Mouse (Mus musculus) liver, postnatal 0 days (tissue): ENCODE data around the gene Depdc1b. TPM values are rescaled to one million over a fixed set of nuclear protein-coding genes. Genes with fewer than 3 reads are reported as not detected.

Source experiments
- ATAC-seq: fragments of 200-750 bp; cut with Nextera tagmentation; 2 replicates; pipeline ENCODE4 v1.8.0; 2017; ENCODE audit warnings: mild to moderate bottlenecking, moderate library complexity
- DNase-seq: peaks from one replicate; pipeline ENCODE4 v3.0.0-alpha.2; 2016
- H3K27ac ChIP-seq: fragments of 300-500 bp; sonication (generic); 2 replicates; pipeline ENCODE4 v1.5.1; 2014; ENCODE audit warnings: antibody characterized with exemption, moderate library complexity, mild to moderate bottlenecking, low read depth
- H3K27me3 ChIP-seq: fragments of 300-500 bp; sonication (generic); 2 replicates; pipeline ENCODE4 v1.6.1; 2014; ENCODE audit warnings: low read length, control low read depth, mixed read lengths; ENCODE audit not compliant: insufficient read depth
- H3K36me3 ChIP-seq: fragments of 300-500 bp; sonication (generic); replicated peaks from 2 replicates; pipeline ENCODE4 v1.6.1; 2014; ENCODE audit warnings: mild to moderate bottlenecking, control low read depth, low read length, moderate library complexity, mixed read lengths; ENCODE audit not compliant: insufficient read depth
- H3K4me1 ChIP-seq: fragments of 300-500 bp; sonication (generic); 2 replicates; pipeline ENCODE4 v1.6.1; 2014; ENCODE audit warnings: antibody characterized with exemption, mild to moderate bottlenecking, control low read depth; ENCODE audit not compliant: insufficient read depth
- H3K4me2 ChIP-seq: fragments of 300-500 bp; sonication (generic); 2 replicates; pipeline ENCODE4 v1.6.1; 2014; ENCODE audit warnings: low read depth, mild to moderate bottlenecking, low read length, moderate library complexity, mixed read lengths
- H3K4me3 ChIP-seq: fragments of 300-500 bp; sonication (generic); 2 replicates; pipeline ENCODE4 v1.5.1; 2014; ENCODE audit warnings: low read depth, low read length
- H3K9ac ChIP-seq: fragments of 300-500 bp; sonication (generic); replicated peaks from 2 replicates; pipeline ENCODE4 v1.6.1; 2014; ENCODE audit warnings: mild to moderate bottlenecking, moderate library complexity
- H3K9me3 ChIP-seq: fragments of 300-500 bp; sonication (generic); 2 replicates; pipeline ENCODE4 v1.6.1; 2016; ENCODE audit warnings: mild to moderate bottlenecking, control low read depth, low read length, mixed read lengths
- CTCF ChIP-seq: sonication (generic); IDR thresholded peaks from 2 replicates; pipeline ENCODE4 v1.5.1; 2016; ENCODE audit warnings: antibody characterized with exemption, low read depth
- EP300 ChIP-seq: IDR thresholded peaks from 2 replicates; pipeline ENCODE4 v1.6.1; 2016; ENCODE audit warnings: antibody characterized with exemption, low read depth, mild to moderate bottlenecking
- WGBS: fragments of 180-500 bp; shearing (Covaris S2); extraction: QIAGEN DNeasy Blood & Tissue Kit; methylation state at CpG from one replicate; pipeline ENCODE4 v1.1.7; 2014; ENCODE audit not compliant: insufficient replicate concordance; 5-methylcytosine and 5-hydroxymethylcytosine counted together
- polyA plus RNA-seq: library from polyadenylated mRNA; unstranded; fragments of >200 nt; fragmentation: Nextera tagmentation; extraction: Ambion mirVana; gene quantifications from 2 replicates; pipeline ENCODE4 v1.2.1, GENCODE M21; 2015

Depdc1b gene
- polyA plus RNA-seq, 1 experiment from 2014 or later: 6.5 TPM

GRCm38 (mm10) chr13:108418741-108419507 lies 102.8 kb downstream of the Depdc1b start:
- no peak overlapping the region for H3K9ac ChIP-seq
- H3K27ac ChIP-seq: no peak overlapping the region
- TF ChIP-seq EP300 (no peak), CTCF (no peak)
- no peaks in the 10 kb centered on the region for H3K36me3 ChIP-seq
- no peak for DNase-seq
- no peaks in the 10 kb centered on the region for H3K27me3 ChIP-seq
- H3K4me2 ChIP-seq: no peak overlapping the region
- no peak for ATAC-seq
- H3K4me1 ChIP-seq: no peaks in the 10 kb centered on the region
- WGBS: 48% methylated on average over 1 of the region's 1 CpGs
- no peaks in the 10 kb centered on the region for H3K9me3 ChIP-seq
- H3K4me3 ChIP-seq: no peak overlapping the region

GRCm38 (mm10) chr13:108426322-108426721 lies 110.2 kb downstream of the Depdc1b start:
- Histone ChIP-seq H3K9ac (no peak overlapping the region), H3K27me3 (no peaks in the 10 kb centered on the region), H3K4me1 (no peaks in the 10 kb centered on the region), H3K27ac (no peak overlapping the region), H3K9me3 (no peaks in the 10 kb centered on the region), H3K4me2 (no peak overlapping the region), H3K4me3 (no peak overlapping the region), H3K36me3 (no peaks in the 10 kb centered on the region)
- TF ChIP-seq EP300: no peak
- no peak for TF ChIP-seq CTCF
- no peak for ATAC-seq
- DNase-seq: no peak
- WGBS: 75% methylated on average over 5 of the region's 5 CpGs

DNA sequence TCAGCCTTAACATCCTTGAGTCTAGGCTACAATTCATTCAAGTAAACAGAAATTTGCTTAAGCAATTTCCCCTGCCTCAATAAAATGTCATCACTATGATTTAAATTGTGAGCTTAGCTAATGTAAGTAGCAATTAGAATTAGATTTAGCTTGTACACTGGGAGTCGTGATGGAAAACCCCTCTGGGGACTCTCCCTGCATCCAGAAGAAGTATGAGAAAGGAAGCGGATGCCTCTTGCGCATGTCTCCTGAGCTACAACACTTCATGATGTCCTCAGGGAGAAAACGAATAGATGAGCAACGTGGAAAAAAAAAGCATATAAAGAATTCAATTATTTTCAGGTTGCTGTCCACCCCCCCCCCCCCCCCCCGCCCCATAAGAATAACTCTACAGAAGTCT lies 112.7 kb downstream of the Depdc1b start:
- no peak for TF ChIP-seq EP300
- TF ChIP-seq CTCF: no peak
- no peak overlapping the region for H3K4me2 ChIP-seq
- ATAC-seq: no peak
- H3K4me3 ChIP-seq: no peak overlapping the region
- 75% methylated on average over 6 of the region's 6 CpGs for WGBS
- H3K9me3 ChIP-seq: no peaks in the 10 kb centered on the region
- DNase-seq: no peak
- H3K9ac ChIP-seq: no peak overlapping the region
- no peaks in the 10 kb centered on the region for H3K27me3 ChIP-seq
- H3K36me3 ChIP-seq: no peaks in the 10 kb centered on the region
- H3K4me1 ChIP-seq: no peaks in the 10 kb centered on the region
- H3K27ac ChIP-seq: no peak overlapping the region

DNA sequence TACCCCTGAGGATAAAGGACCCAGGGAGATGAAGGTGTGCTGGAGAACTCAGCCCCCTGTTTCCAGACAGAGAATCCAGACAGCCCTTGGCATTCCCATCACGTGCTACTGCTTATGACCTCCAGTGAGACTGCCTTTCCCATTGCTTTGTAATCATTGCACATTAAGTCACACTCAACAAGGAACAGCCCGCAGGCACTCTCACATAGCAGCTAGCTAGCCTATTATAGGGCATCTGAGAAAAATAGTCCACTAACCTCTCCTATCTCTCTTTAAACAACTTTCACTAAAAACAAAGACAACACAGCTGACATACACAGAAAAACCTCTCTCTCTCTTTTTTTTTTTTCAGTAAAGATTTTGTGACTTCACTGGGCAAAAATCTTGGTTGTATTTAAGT lies 113.5 kb downstream of the Depdc1b start:
- no peak overlapping the region for H3K4me2 ChIP-seq
- no peak overlapping the region for H3K9ac ChIP-seq
- H3K27ac ChIP-seq: no peak overlapping the region
- no peaks in the 10 kb centered on the region for H3K27me3 ChIP-seq
- no peak for ATAC-seq
- H3K4me1 ChIP-seq: no peaks in the 10 kb centered on the region
- 78% methylated on average over 2 of the region's 2 CpGs for whole genome bisulfite sequencing
- no peak overlapping the region for H3K4me3 ChIP-seq
- H3K36me3 ChIP-seq: no peaks in the 10 kb centered on the region
- no peaks in the 10 kb centered on the region for H3K9me3 ChIP-seq
- no peak for DNase-seq
- TF ChIP-seq EP300: no peak
- no peak for TF ChIP-seq CTCF

GRCm38 (mm10) chr13:108431776-108432175 lies 115.6 kb downstream of the Depdc1b start:
- Histone ChIP-seq H3K4me2 (no peak overlapping the region), H3K9ac (no peak overlapping the region), H3K4me1 (no peaks in the 10 kb centered on the region), H3K9me3 (no peaks in the 10 kb centered on the region), H3K4me3 (no peak overlapping the region), H3K27me3 (no peaks in the 10 kb centered on the region), H3K36me3 (no peaks in the 10 kb centered on the region), H3K27ac (no peak overlapping the region)
- TF ChIP-seq CTCF: no peak
- no peak for TF ChIP-seq EP300
- ATAC-seq (no peak), DNase-seq (no peak)
- 86% methylated on average over 3 of the region's 3 CpGs for WGBS

- no peaks in the 10 kb centered on the region for H3K27me3 ChIP-seq
- H3K4me2 ChIP-seq: no peak overlapping the region
- no peak for DNase-seq
- H3K36me3 ChIP-seq: no peaks in the 10 kb centered on the region
- no peak overlapping the region for H3K4me3 ChIP-seq
- H3K9ac ChIP-seq: no peak overlapping the region
- H3K4me1 ChIP-seq: no peaks in the 10 kb centered on the region
- TF ChIP-seq EP300: no peak
- no peak for TF ChIP-seq CTCF
- no peak overlapping the region for H3K27ac ChIP-seq
- ATAC-seq: no peak
- H3K9me3 ChIP-seq: no peaks in the 10 kb centered on the region
Observed at GRCm38 (mm10) chr13:108435687-108436086, 119.6 kb downstream of the Depdc1b start.
